Mouse (Mus musculus) neural tube, embryonic 10.5 days (tissue): ENCODE results near the gene Il15.

ENCODE experiments used
- DNase-seq: peaks from one replicate; pipeline ENCODE4 v3.0.0-alpha.2; 2017; ENCODE audit warnings: low spot score; ENCODE audit errors: extremely low spot score

The Il15 gene

DNA sequence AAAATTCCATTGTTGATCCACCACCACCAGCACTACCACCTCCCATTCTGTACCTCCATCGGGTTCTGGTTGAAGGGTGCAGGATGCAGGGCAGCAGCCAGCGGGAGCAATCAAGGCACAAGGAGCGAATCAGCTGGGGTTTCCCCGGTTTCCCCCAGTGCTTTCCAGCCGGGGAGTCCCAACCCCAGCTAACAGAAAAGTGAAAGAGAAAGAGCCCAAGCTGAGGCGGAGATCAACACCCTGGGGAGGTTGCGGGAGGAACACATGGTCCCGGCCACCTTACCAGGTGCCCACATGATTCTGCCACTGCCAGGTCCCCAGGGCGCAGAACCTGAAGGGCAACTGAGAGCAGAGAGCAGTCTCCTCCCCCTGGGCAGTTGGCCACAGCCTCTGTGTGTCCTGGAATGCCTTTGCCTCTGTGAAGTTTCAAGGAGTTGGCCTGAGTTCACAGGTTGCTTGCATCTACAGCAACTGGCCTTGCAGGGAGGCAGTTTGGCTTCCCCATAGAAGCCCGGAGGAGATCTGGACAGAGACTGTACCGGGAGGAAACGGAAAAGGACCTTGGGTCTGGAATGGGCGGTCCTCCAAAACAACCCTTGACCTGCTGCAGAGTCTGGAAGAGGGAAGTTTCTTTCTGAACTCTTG lies at the start of gene Il15:
Gene Il15, minus strand, starts transcription at position 537 of the 645 bp plus-strand sequence.
- DNase-seq = peak; percentile 49

- DNase-seq = no peak
Observed at GRCm38 (mm10) chr8:82444897-82445296, 41.9 kb upstream of the Il15 start.

GRCm38 (mm10) chr8:82416587-82417340 lies 13.7 kb upstream of the Il15 start:
- no peak for DNase-seq

DNA sequence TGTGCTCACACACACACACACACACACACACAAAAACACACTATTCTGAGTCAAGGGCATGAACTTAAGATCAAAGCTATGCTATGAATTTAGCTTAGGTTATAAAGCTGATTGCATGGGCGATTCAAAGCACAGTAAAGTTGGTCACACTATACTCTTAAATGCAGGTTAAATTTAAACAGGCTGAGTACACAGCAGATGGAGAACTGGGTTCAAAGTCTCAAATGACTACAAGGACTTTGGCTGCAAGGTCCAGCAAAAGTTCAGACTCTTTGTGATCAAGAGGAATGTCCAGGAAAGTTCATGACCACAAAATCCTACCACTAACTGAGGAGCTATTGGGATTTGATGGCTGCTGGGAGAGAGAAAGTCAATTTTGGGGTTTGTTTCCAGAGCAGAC lies 12.5 kb upstream of the Il15 start:
- DNase-seq = no peak

- DNase-seq = no peak
Observed at GRCm38 (mm10) chr8:82410135-82410534, 7.1 kb upstream of the Il15 start.

DNA sequence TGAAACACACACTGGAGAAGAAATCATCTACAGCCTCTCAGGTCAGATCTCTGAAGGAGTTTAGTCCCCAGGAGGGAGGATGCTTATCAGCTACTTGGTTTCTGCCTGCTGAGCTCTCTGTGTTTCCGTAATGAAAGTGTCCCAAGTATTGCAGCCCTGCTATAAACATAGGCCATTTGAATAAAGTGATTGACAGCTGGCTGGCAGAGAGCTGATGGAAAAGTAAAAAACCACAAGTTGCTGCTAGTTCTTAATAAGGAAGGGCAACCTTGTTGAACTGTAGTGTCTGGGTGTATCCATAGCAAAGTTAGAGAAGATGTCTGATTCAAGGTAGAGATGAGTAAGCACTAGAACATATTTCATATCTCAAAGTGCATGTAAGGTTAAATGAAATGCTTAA lies 4.0 kb upstream of the Il15 start:
- DNase-seq = no peak

GRCm38 (mm10) chr8:82404068-82404467 lies 1.0 kb upstream of the Il15 start:
- DNase-seq = no peak

DNA sequence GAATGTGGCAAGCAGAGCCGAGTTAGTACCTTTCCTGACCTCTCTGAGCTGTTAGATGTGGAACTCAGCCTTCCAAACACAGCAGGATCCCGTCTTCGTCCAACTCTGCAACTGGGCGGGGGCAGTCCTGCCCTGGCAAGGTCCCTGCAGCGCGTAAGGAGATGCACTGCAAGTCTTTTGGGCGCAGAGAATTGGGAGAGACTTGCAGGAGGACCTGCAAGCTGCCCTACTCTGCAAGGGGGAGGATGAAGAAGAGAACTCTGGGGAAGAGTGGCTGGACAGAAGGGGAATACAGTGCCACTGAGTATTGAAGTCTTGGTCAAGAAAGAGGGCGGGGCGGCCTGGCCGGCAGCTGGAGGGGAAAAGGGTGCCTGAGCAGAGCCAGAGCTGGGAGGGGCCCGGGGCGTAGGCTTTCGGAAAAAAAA lies 749 bp downstream of the Il15 start:
- no peak for DNase-seq

GRCm38 (mm10) chr8:82401490-82401889 lies 1.5 kb downstream of the Il15 start:
- no peak for DNase-seq

GRCm38 (mm10) chr8:82401059-82401458 lies 2.0 kb downstream of the Il15 start:
- DNase-seq = no peak

DNA sequence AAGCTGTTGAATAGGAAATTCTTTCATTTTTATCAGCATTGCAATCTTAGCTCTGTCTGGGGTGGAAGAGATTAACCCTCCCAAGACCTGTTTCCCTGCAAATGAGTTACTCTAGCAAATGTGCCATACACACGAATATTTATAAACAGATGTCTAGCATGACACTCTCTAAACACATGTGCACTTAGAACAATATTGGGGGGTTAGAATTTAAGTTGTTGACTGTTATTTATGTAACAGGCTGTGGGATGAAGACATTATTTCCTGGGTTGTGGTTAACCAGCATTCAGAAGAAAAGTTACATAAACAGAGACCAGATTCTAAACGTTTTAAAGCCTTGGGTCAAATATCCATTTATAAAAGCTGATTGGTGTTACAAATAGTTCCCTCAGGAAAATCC lies 2.6 kb downstream of the Il15 start:
- DNase-seq = no peak

- no peak for DNase-seq
Observed at GRCm38 (mm10) chr8:82398546-82398945, 4.5 kb downstream of the Il15 start.

GRCm38 (mm10) chr8:82391258-82391657 lies 11.8 kb downstream of the Il15 start:
- no peak for DNase-seq

DNA sequence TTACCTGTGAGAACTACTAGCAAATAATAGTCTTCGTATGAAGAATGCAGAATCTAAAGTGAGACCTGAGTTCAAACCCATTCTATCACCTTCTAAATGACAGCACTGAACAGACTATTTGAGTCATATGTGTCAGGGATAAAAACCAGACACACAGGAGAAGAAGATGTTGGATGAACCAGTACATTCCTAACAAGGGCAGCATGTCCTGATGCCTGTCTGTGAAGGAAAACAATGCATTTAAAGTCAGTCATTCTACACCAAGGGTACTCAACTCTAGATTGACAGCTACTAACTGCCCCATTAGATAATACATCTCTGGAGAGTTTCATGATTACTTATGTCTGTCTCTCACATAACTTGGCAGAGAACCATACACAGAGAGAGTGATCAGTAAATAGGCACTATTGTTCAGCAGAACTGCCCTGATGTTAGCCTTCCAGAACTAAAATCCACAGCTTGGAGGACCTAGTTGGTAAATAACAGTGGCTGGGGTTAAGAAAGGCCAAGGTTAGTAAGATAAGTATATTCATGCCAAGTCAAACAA lies 14.6 kb downstream of the Il15 start:
- DNase-seq = no peak

- DNase-seq = no peak
Observed at GRCm38 (mm10) chr8:82387614-82388013, 15.4 kb downstream of the Il15 start.

GRCm38 (mm10) chr8:82385867-82386266 lies 17.2 kb downstream of the Il15 start:
- DNase-seq = no peak

- no peak for DNase-seq
Observed at GRCm38 (mm10) chr8:82384458-82385234, 18.4 kb downstream of the Il15 start.

GRCm38 (mm10) chr8:82383346-82383745 lies 19.7 kb downstream of the Il15 start:
- no peak for DNase-seq

GRCm38 (mm10) chr8:82382316-82382715 lies 20.7 kb downstream of the Il15 start:
- no peak for DNase-seq

- no peak for DNase-seq
Observed at GRCm38 (mm10) chr8:82374470-82374869, 28.6 kb downstream of the Il15 start.

GRCm38 (mm10) chr8:82372846-82373245 lies 30.2 kb downstream of the Il15 start:
- DNase-seq = no peak

GRCm38 (mm10) chr8:82370657-82371056 lies 32.4 kb downstream of the Il15 start:
- DNase-seq = no peak
